Mouse (Mus musculus) stomach, postnatal 0 days (tissue): ENCODE results near the gene Gck. TPM values are rescaled to one million over a fixed set of nuclear protein-coding genes. Genes with fewer than 3 reads are reported as not detected.
A peak's percentile ranks its signal among the peaks of the same experiment; 100 is the strongest.

Source experiments
- ATAC-seq: fragments of 200-750 bp; cut with Nextera tagmentation; 2 replicates; pipeline ENCODE4 v1.8.0; 2017; ENCODE audit not compliant: low FRiP score, low TSS enrichment
- DNase-seq: peaks from one replicate; pipeline ENCODE4 v3.0.0-alpha.2; 2016; ENCODE audit warnings: low spot score
- H3K27ac ChIP-seq: fragments of 300-500 bp; sonication (generic); replicated peaks from 2 replicates; pipeline ENCODE4 v1.5.1; 2014; ENCODE audit warnings: mild to moderate bottlenecking, control low read depth
- H3K27me3 ChIP-seq: fragments of 300-500 bp; sonication (generic); 2 replicates; pipeline ENCODE4 v1.6.1; 2014; ENCODE audit warnings: low read length; ENCODE audit not compliant: control insufficient read depth, insufficient read depth
- H3K36me3 ChIP-seq: fragments of 300-500 bp; sonication (generic); 2 replicates; pipeline ENCODE4 v1.6.1; 2014; ENCODE audit warnings: low read length, mixed read lengths; ENCODE audit not compliant: control insufficient read depth, insufficient read depth
- H3K4me1 ChIP-seq: fragments of 300-500 bp; sonication (generic); replicated peaks from 2 replicates; pipeline ENCODE4 v1.6.1; 2014; ENCODE audit warnings: antibody characterized with exemption; ENCODE audit not compliant: control insufficient read depth, insufficient read depth
- H3K4me2 ChIP-seq: fragments of 300-500 bp; sonication (generic); replicated peaks from 2 replicates; pipeline ENCODE4 v1.6.1; 2014; ENCODE audit warnings: low read depth, mild to moderate bottlenecking, control low read depth, moderate library complexity
- H3K4me3 ChIP-seq: fragments of 300-500 bp; sonication (generic); 2 replicates; pipeline ENCODE4 v1.5.1; 2014; ENCODE audit warnings: low read depth, low read length, control low read depth
- H3K9ac ChIP-seq: fragments of 300-500 bp; sonication (generic); 2 replicates; pipeline ENCODE4 v1.6.1; 2014; ENCODE audit warnings: mild to moderate bottlenecking, low read length, control low read depth, mixed read lengths
- H3K9me3 ChIP-seq: fragments of 300-500 bp; sonication (generic); 2 replicates; pipeline ENCODE4 v1.6.1; 2016; ENCODE audit warnings: low read length; ENCODE audit not compliant: control insufficient read depth
- CTCF ChIP-seq: IDR thresholded peaks from 2 replicates; pipeline ENCODE4 v1.5.1; 2016; ENCODE audit warnings: antibody characterized with exemption, low read depth, mild to moderate bottlenecking, moderate library complexity
- EP300 ChIP-seq: optimal IDR thresholded peaks from 2 replicates; pipeline ENCODE3; 2016; ENCODE audit warnings: antibody characterized with exemption
- WGBS: fragments of 180-500 bp; shearing (Covaris S2); extraction: QIAGEN DNeasy Blood & Tissue Kit; methylation state at CpG from one replicate; pipeline ENCODE4 v1.1.7; 2014; 5-methylcytosine and 5-hydroxymethylcytosine counted together
- polyA plus RNA-seq: library from polyadenylated mRNA; unstranded; fragments of >200 nt; fragmentation: Nextera tagmentation; extraction: Ambion mirVana; gene quantifications from 2 replicates; pipeline ENCODE4 v1.2.1, GENCODE M21; 2015

Gck gene
- polyA plus RNA-seq, 1 experiment from 2014 or later: 1.9 TPM

- no peak overlapping the region for H3K4me3 ChIP-seq
- 95% methylated on average over 10 of the region's 10 CpGs for WGBS
- H3K36me3 ChIP-seq: no peaks in the 10 kb centered on the region
- H3K4me2 ChIP-seq: no peak overlapping the region
- H3K9me3 ChIP-seq: no peaks in the 10 kb centered on the region
- H3K4me1 ChIP-seq: peaks cover 8% of the 10 kb centered on the region; the same call in 1 of the 2 replicates
- ATAC-seq (no peak), DNase-seq (no peak)
- H3K27ac ChIP-seq: no peak overlapping the region
- TF ChIP-seq EP300 (no peak), CTCF (no peak)
- no peaks in the 10 kb centered on the region for H3K27me3 ChIP-seq
- H3K9ac ChIP-seq: no peak overlapping the region
Observed at GRCm38 (mm10) chr11:5899286-5899685, 50.6 kb downstream of the Gck start.

- Histone ChIP-seq H3K4me2 (peak within 1 kb of the TSS; percentile 42), H3K36me3 (no peaks in the 10 kb centered on the region), H3K27ac (peak within 1 kb of the TSS; percentile 73), H3K4me1 (peaks cover 8% of the 10 kb centered on the region; the same call in 1 of the 2 replicates), H3K4me3 (peak within 1 kb of the TSS; percentile 6; the same call in 1 of the 2 replicates), H3K9ac (peak within 1 kb of the TSS; percentile 48), H3K9me3 (no peaks in the 10 kb centered on the region), H3K27me3 (no peaks in the 10 kb centered on the region)
- peak; percentile 43; the same call in 1 of the 2 replicates for ATAC-seq
- TF ChIP-seq EP300 (no peak), CTCF (no peak)
- 51% methylated on average over 5 of the region's 5 CpGs for WGBS
- DNase-seq: peak; percentile 63
Observed at GRCm38 (mm10) chr11:5898531-5898930, 51.4 kb downstream of the Gck start, which contains the start of gene Myl7. TSS of gene Myl7 (minus strand) at chr11:5898782.

GRCm38 (mm10) chr11:5897839-5898238 is 52.0 kb downstream of the Gck start:
- Histone ChIP-seq H3K27me3 (no peaks in the 10 kb centered on the region), H3K9me3 (no peaks in the 10 kb centered on the region), H3K4me3 (peak overlapping the region; percentile 6; the same call in 1 of the 2 replicates), H3K4me2 (peak overlapping the region; percentile 42), H3K4me1 (peaks cover 8% of the 10 kb centered on the region; the same call in 1 of the 2 replicates), H3K9ac (peak overlapping the region; percentile 48), H3K27ac (peak overlapping the region; percentile 73), H3K36me3 (no peaks in the 10 kb centered on the region)
- ATAC-seq: no peak
- no peak for TF ChIP-seq CTCF
- TF ChIP-seq EP300: no peak
- DNase-seq: peak; percentile 39
- 42% methylated on average over 9 of the region's 10 CpGs for WGBS

- Histone ChIP-seq H3K4me1 (peaks cover 8% of the 10 kb centered on the region; the same call in 1 of the 2 replicates), H3K27me3 (no peaks in the 10 kb centered on the region), H3K9me3 (no peaks in the 10 kb centered on the region), H3K9ac (peak overlapping the region; percentile 18; the same call in 1 of the 2 replicates), H3K27ac (peak overlapping the region; percentile 73; the same call in 1 of the 2 replicates), H3K36me3 (no peaks in the 10 kb centered on the region), H3K4me2 (peak overlapping the region; percentile 42), H3K4me3 (0 out of 2 replicates have a peak overlapping the region, but pooled peaks have one; percentile 6)
- 31% methylated on average over 16 of the region's 16 CpGs for WGBS
- ATAC-seq (0 out of 2 replicates have a peak, but pooled peaks have one; percentile 14), DNase-seq (peak; percentile 35)
- no peak for TF ChIP-seq EP300
- no peak for TF ChIP-seq CTCF
Observed at GRCm38 (mm10) chr11:5897230-5897629, 52.7 kb downstream of the Gck start.

- Histone ChIP-seq H3K27ac (no peak overlapping the region), H3K4me3 (no peak overlapping the region), H3K9ac (no peak overlapping the region), H3K4me1 (peaks cover 2% of the 10 kb centered on the region; the same call in 1 of the 2 replicates), H3K9me3 (no peaks in the 10 kb centered on the region), H3K4me2 (no peak overlapping the region), H3K36me3 (no peaks in the 10 kb centered on the region), H3K27me3 (no peaks in the 10 kb centered on the region)
- DNase-seq (no peak), ATAC-seq (no peak)
- TF ChIP-seq CTCF (no peak), EP300 (no peak)
- WGBS: 84% methylated on average over 6 of the region's 6 CpGs
Observed at GRCm38 (mm10) chr11:5893807-5894206, 56.1 kb downstream of the Gck start.

GRCm38 (mm10) chr11:5892810-5893368 is 57.0 kb downstream of the Gck start:
- peaks cover 2% of the 10 kb centered on the region; the same call in 1 of the 2 replicates for H3K4me1 ChIP-seq
- no peak overlapping the region for H3K9ac ChIP-seq
- ATAC-seq (no peak), DNase-seq (no peak)
- H3K27ac ChIP-seq: no peak overlapping the region
- no peaks in the 10 kb centered on the region for H3K36me3 ChIP-seq
- H3K9me3 ChIP-seq: no peaks in the 10 kb centered on the region
- WGBS: 58% methylated on average over 4 of the region's 4 CpGs
- H3K4me2 ChIP-seq: no peak overlapping the region
- no peaks in the 10 kb centered on the region for H3K27me3 ChIP-seq
- no peak for TF ChIP-seq EP300
- no peak for TF ChIP-seq CTCF
- H3K4me3 ChIP-seq: no peak overlapping the region
